Mouse (Mus musculus) hindbrain, embryonic 14.5 days (tissue): Measurements from ENCODE around the gene Lrrc73. TPM values are rescaled to one million over a fixed set of nuclear protein-coding genes. Genes with fewer than 3 reads are reported as not detected.

ENCODE experiments used
- ATAC-seq: fragments of 200-750 bp; cut with Nextera tagmentation; 2 replicates; pipeline ENCODE4 v1.8.0; 2017; ENCODE audit warnings: moderate number of reproducible peaks, mild to moderate bottlenecking, moderate TSS enrichment, moderate library complexity; ENCODE audit not compliant: low FRiP score
- DNase-seq: peaks from one replicate; pipeline ENCODE4 v3.0.0-alpha.2; 2015; ENCODE audit warnings: low spot score
- H3K27ac ChIP-seq: fragments of 300-500 bp; sonication (generic); 2 replicates; pipeline ENCODE4 v1.5.1; 2014; ENCODE audit warnings: mild to moderate bottlenecking, moderate library complexity
- H3K27me3 ChIP-seq: fragments of 300-500 bp; sonication (generic); 2 replicates; pipeline ENCODE4 v1.6.1; 2014; ENCODE audit warnings: mild to moderate bottlenecking, low read length, mixed read lengths; ENCODE audit not compliant: control insufficient read depth, insufficient read depth
- H3K36me3 ChIP-seq: fragments of 300-500 bp; sonication (generic); replicated peaks from 2 replicates; pipeline ENCODE4 v1.6.1; 2014; ENCODE audit not compliant: control insufficient read depth, insufficient read depth
- H3K4me1 ChIP-seq: fragments of 300-500 bp; sonication (generic); replicated peaks from 2 replicates; pipeline ENCODE4 v1.6.1; 2014; ENCODE audit warnings: antibody characterized with exemption, low read length, mixed read lengths; ENCODE audit not compliant: control insufficient read depth, insufficient read depth
- H3K4me2 ChIP-seq: fragments of 300-500 bp; sonication (generic); replicated peaks from 2 replicates; pipeline ENCODE4 v1.6.1; 2014; ENCODE audit warnings: mild to moderate bottlenecking, moderate library complexity
- H3K4me3 ChIP-seq: fragments of 300-500 bp; sonication (generic); replicated peaks from 2 replicates; pipeline ENCODE4 v1.5.1; 2014; ENCODE audit warnings: mild to moderate bottlenecking, low read length
- H3K9ac ChIP-seq: fragments of 300-500 bp; sonication (generic); 2 replicates; pipeline ENCODE4 v1.6.1; 2014
- H3K9me3 ChIP-seq: fragments of 300-500 bp; sonication (generic); 2 replicates; pipeline ENCODE4 v1.6.1; 2016; ENCODE audit warnings: low read length; ENCODE audit not compliant: control insufficient read depth
- WGBS: fragments of 180-500 bp; shearing (Covaris S2); extraction: QIAGEN DNeasy Blood & Tissue Kit; methylation state at CpG from one replicate; pipeline ENCODE4 v1.1.7; 2014; 5-methylcytosine and 5-hydroxymethylcytosine counted together
- polyA plus RNA-seq: library from polyadenylated mRNA; unstranded; fragments of >200 nt; fragmentation: Nextera tagmentation; extraction: Ambion mirVana; gene quantifications from 2 replicates; pipeline ENCODE4 v1.2.1, GENCODE M21; 2014

Lrrc73 gene
- polyA plus RNA-seq, 1 experiment from 2014 or later = 15.1 TPM

DNA sequence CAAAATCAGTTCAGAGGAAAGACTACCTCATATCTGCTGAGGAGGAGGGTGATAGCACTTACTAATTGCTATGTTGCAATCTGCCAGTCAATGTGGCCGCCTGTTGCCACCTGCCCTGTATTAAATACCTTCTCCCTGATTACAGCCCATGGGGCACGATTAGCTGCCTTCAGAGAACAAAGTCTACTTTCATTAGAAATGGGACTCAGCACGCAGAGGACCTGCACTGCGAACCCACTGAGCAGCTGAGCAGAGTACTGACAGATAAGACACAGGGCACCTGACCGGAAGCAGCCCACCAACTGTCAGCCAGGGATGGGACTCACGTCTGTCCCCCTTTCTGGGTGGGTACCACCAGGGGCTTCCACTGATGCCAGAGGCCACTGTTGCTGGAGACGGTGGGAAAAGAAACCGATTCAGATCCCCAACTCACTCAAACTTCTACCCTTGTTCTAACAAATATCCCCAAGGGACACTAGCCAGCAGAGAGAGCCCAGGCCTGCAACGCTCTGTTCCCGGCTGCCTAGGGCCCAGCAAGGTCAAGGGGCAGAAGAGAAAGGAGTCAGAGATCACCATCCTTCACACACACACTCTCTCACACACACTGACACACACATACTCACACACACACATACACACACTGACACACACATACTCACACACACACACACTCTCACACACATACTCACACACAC lies 14.8 kb downstream of the Lrrc73 start:
- Histone ChIP-seq H3K27me3 (no peaks in the 10 kb centered on the region), H3K4me2 (no peak overlapping the region), H3K4me1 (no peaks in the 10 kb centered on the region), H3K36me3 (peaks cover 31% of the 10 kb centered on the region), H3K9me3 (no peaks in the 10 kb centered on the region), H3K4me3 (no peak overlapping the region), H3K27ac (no peak overlapping the region), H3K9ac (no peak overlapping the region)
- 84% methylated on average over 10 of the region's 10 CpGs for WGBS
- no peak for ATAC-seq
- no peak for DNase-seq

DNA sequence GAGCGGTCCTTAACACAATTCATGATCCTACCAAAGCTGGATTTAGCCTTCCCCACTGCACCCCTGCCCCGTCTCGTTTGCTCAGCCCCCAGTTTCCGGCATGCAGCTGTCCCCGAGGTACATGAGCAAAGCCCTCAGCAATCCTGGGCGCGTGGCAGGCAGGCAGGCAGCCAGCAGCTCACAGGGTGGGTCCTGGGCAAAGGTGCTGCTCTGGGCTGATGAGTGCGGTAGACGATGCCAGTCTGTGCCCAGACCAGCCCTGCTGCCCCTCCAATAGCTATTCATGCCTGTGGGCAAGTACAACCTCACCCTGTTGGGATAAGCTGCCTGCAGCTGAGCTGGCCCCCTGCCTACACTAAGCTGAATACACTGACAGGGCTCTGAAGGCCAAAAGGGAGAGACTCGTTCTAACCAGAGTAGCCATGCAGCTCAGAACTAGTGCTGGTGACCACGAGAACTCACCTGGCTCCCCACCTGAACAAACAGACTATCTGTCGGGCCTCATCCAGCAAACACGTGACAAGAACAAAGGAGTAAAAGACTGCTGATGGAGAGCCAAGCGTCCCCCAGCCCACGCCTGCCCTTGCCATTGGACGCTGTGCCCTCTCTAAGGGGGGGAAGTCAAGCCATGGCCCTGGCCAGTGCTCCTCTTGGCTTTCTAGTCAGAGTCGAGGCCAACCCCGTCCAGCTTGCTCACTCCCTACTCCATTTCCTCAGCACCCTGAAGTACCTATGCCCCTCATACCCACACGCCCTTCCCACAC lies 16.6 kb downstream of the Lrrc73 start:
- peaks cover 16% of the 10 kb centered on the region for H3K36me3 ChIP-seq
- no peak overlapping the region for H3K4me3 ChIP-seq
- DNase-seq (no peak), ATAC-seq (no peak)
- H3K4me2 ChIP-seq = no peak overlapping the region
- H3K27me3 ChIP-seq = no peaks in the 10 kb centered on the region
- 87% methylated on average over 19 of the region's 19 CpGs for WGBS
- H3K4me1 ChIP-seq = no peaks in the 10 kb centered on the region
- H3K9ac ChIP-seq = no peak overlapping the region
- no peak overlapping the region for H3K27ac ChIP-seq
- no peaks in the 10 kb centered on the region for H3K9me3 ChIP-seq

DNA sequence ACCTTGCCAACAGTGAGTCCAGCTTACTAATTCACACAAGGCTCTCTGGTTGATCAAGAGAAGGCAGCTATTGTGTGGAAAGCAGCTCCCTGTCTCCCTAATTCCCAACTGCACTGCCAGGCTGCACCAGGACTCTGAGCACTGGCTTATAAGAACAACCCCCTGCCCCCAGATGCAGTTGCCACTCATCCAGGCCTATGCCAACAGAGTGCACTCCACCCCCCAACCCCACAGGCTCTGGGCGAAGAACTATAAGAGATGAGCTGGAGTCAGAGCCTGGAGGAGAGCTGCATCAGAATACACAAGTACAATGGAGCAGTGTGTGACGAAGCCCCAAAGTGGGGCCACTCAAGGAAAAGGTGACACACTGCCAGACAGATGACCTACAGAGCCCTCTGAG lies 18.7 kb downstream of the Lrrc73 start:
- DNase-seq (no peak), ATAC-seq (no peak)
- H3K4me3 ChIP-seq = no peak overlapping the region
- no peaks in the 10 kb centered on the region for H3K9me3 ChIP-seq
- 90% methylated on average over 2 of the region's 2 CpGs for WGBS
- H3K9ac ChIP-seq = no peak overlapping the region
- H3K36me3 ChIP-seq = peaks cover 16% of the 10 kb centered on the region; the same call in 1 of the 2 replicates
- no peak overlapping the region for H3K27ac ChIP-seq
- H3K27me3 ChIP-seq = no peaks in the 10 kb centered on the region
- H3K4me2 ChIP-seq = no peak overlapping the region
- no peaks in the 10 kb centered on the region for H3K4me1 ChIP-seq

- H3K4me1 ChIP-seq = no peaks in the 10 kb centered on the region
- no peaks in the 10 kb centered on the region for H3K9me3 ChIP-seq
- H3K4me2 ChIP-seq = no peak overlapping the region
- 0 out of 2 replicates have a peak, but pooled peaks cover 13% of the 10 kb centered on the region for H3K36me3 ChIP-seq
- WGBS = 88% methylated on average over 5 of the region's 5 CpGs
- no peak overlapping the region for H3K4me3 ChIP-seq
- ATAC-seq = no peak
- no peak for DNase-seq
- no peaks in the 10 kb centered on the region for H3K27me3 ChIP-seq
- no peak overlapping the region for H3K9ac ChIP-seq
- H3K27ac ChIP-seq = no peak overlapping the region
Measured at GRCm38 (mm10) chr17:46272675-46273074, 19.3 kb downstream of the Lrrc73 start.

DNA sequence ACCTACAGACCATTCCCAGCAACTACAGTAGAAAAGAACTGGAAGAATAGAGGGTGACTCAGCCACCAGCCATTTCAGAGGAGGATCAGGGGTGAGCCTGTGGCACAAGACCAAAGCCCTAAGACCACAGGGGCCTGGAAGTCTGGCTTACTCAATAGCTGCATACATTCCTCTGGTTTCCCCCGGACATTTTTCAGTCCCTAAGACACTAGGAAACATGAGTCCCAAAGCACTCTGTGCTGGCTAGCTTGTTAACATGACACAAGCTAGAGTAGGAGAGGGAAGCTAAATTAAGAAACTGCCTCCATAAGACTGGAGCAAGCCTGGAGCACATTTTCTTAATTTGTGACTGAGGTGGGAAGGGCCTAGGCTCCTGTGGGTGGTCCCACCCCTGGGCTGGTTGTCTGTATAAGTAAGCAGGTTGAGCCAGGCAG lies 20.5 kb downstream of the Lrrc73 start:
- no peak overlapping the region for H3K9ac ChIP-seq
- H3K4me2 ChIP-seq = no peak overlapping the region
- ATAC-seq (no peak), DNase-seq (no peak)
- peaks cover 18% of the 10 kb centered on the region; the same call in 1 of the 2 replicates for H3K36me3 ChIP-seq
- H3K27me3 ChIP-seq = no peaks in the 10 kb centered on the region
- 85% methylated on average over 1 of the region's 1 CpGs for WGBS
- H3K27ac ChIP-seq = no peak overlapping the region
- H3K4me3 ChIP-seq = no peak overlapping the region
- no peaks in the 10 kb centered on the region for H3K4me1 ChIP-seq
- no peaks in the 10 kb centered on the region for H3K9me3 ChIP-seq

DNA sequence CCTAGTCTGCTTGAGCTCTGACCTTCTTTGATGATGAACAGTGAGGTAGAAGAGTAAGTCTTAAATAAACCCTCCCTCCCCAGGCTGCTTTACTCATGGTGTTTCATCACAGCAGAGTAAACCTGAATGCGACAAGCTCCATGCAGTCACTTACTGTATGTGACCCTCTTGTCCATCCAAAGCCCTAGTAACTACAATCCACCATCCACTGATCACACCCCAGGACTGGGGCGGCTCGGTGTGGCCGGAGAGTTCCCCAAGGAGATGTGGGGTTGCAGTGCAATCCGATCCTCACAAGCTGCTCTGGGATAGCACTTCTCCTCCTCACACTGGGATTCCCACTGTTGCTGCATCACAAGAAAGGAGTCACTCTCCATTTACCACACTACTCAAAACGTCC lies 21.1 kb downstream of the Lrrc73 start:
- DNase-seq = no peak
- Histone ChIP-seq H3K27ac (no peak overlapping the region), H3K9me3 (no peaks in the 10 kb centered on the region), H3K4me2 (no peak overlapping the region), H3K27me3 (no peaks in the 10 kb centered on the region), H3K4me3 (no peak overlapping the region), H3K36me3 (peaks cover 21% of the 10 kb centered on the region), H3K9ac (no peak overlapping the region), H3K4me1 (no peaks in the 10 kb centered on the region)
- WGBS = 83% methylated on average over 6 of the region's 6 CpGs
- no peak for ATAC-seq

- peaks cover 17% of the 10 kb centered on the region for H3K36me3 ChIP-seq
Measured at GRCm38 (mm10) chr17:46275034-46275433, 21.7 kb downstream of the Lrrc73 start.

GRCm38 (mm10) chr17:46275506-46275905 lies 22.2 kb downstream of the Lrrc73 start:
- no peak for DNase-seq
- WGBS = 92% methylated on average over 10 of the region's 10 CpGs
- no peak overlapping the region for H3K4me2 ChIP-seq

More at GRCm38 (mm10) chr17:46275034-46275433, 21.7 kb downstream of the Lrrc73 start:
- H3K27ac ChIP-seq = no peak overlapping the region
- H3K27me3 ChIP-seq = no peaks in the 10 kb centered on the region
- no peaks in the 10 kb centered on the region for H3K9me3 ChIP-seq
- no peaks in the 10 kb centered on the region for H3K4me1 ChIP-seq
- no peak overlapping the region for H3K9ac ChIP-seq
- 88% methylated on average over 6 of the region's 6 CpGs for WGBS
- DNase-seq (no peak), ATAC-seq (no peak)
- H3K4me3 ChIP-seq = no peak overlapping the region
- no peak overlapping the region for H3K4me2 ChIP-seq

DNA sequence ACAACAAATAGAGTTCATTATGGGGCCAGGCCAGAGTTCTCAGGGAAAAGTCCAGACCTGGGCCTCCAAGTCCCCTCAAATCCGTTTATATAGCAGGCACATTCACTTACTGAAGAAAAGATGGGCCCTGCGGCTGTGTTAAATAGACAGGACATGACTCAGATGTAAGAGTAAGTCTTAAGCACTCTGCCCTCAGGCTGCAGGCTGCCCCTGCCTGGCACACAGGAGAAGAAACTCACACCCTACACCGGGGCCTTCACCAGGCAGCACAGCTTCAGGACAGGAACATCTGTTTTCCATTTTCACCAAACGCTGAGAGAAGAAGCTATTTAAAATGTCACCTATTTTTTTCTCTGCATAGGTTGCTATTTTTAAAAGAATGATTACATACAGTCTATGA lies 24.3 kb downstream of the Lrrc73 start:
- peaks cover 10% of the 10 kb centered on the region for H3K36me3 ChIP-seq
- H3K4me1 ChIP-seq = peaks cover 12% of the 10 kb centered on the region
- no peaks in the 10 kb centered on the region for H3K27me3 ChIP-seq
- no peak overlapping the region for H3K4me3 ChIP-seq
- 90% methylated on average over 4 of the region's 4 CpGs for WGBS
- ATAC-seq (no peak), DNase-seq (no peak)
- no peak overlapping the region for H3K27ac ChIP-seq
- H3K9ac ChIP-seq = no peak overlapping the region
- no peak overlapping the region for H3K4me2 ChIP-seq
- H3K9me3 ChIP-seq = no peaks in the 10 kb centered on the region

More at GRCm38 (mm10) chr17:46275506-46275905, 22.2 kb downstream of the Lrrc73 start:
- no peak overlapping the region for H3K27ac ChIP-seq
- no peak for ATAC-seq
- peaks cover 17% of the 10 kb centered on the region for H3K36me3 ChIP-seq
- H3K9me3 ChIP-seq = no peaks in the 10 kb centered on the region
- H3K4me1 ChIP-seq = no peaks in the 10 kb centered on the region
- no peak overlapping the region for H3K9ac ChIP-seq
- H3K27me3 ChIP-seq = no peaks in the 10 kb centered on the region
- H3K4me3 ChIP-seq = no peak overlapping the region
